Mouse (Mus musculus) R1 (cell line): ENCODE data around the gene Rxfp3.

Experiments
- DNase-seq: peaks from one replicate; pipeline ENCODE4 v3.0.0-alpha.2; 2018; ENCODE audit warnings: low read depth, low spot score

Gene Rxfp3

DNA sequence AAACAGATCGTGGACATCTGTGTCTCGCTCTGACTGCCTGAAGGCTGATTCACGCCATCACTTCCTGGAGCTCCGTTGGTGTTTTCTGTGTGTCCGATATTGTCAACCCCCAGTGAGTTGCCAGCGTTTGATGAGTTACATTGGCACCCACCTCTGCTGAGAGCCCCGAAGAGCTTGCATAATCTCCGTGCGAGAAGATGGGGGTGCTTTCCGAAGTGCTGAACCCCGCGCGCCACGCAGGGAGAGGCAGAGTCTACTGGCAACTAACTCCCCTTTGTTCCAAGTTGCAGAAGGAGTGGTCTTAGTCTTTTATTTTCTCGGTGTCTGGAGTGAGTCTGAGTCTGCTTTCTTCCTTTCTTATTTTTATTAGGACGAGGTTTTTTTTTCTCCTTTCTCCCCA lies at the start of gene Rxfp3:
TSS of gene Rxfp3 (minus strand) at position 281 of the 400 bp plus-strand sequence.
- DNase-seq = peak; percentile 59

DNA sequence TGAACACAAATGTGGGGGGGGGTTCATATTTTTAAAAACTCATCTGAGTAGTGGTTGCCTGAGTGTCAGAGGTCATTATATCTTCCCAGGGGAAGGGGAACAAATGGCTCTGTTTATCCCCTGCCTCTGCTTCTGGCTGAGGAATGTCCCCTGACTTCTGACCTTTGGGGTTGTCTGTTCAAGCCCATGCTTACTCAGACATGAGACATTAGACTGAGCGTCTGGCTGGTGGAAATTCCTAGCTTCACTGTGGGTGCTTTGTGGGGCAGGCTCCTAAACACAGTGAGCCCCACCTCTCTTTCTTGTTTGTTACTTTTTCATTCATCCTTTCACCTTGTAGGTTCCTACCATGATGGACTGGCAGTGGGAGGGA lies 47.2 kb upstream of the Rxfp3 start:
- DNase-seq = no peak

DNA sequence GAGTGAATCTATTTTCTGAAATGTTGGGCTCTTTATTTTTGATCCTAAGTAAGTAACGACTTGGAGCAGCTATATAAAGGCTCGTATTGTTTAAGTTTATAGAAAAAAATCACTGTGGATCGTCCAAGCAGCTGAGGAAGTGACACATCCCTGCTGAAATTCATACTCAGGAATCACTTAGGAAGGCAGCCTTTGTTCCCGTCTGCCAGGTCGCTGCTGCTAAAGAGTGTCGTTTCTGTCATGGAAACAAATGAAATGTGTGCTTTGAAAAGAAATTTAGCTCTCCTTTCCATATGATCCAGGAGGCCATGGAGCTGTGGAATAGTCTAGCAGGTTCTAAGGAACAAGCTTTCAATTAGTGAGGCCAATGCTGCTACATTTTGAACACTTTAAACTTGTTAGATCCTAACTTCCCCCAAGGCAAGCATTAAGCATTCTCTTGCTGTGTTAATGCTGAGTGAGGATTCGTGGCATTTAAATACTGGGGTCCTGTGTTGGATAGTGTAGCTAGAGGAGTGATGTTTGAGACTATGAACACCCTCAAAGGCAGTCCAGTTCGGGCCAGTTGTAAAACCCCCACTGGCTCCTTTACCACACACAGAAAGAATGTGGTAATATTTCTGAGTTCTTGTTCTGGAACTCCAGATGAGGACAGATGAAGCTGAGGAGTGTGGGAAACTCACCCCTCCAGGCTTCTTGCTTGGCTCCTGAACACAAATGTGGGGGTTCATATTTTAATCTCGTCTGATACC lies 46.6 kb upstream of the Rxfp3 start:
- DNase-seq = no peak

DNA sequence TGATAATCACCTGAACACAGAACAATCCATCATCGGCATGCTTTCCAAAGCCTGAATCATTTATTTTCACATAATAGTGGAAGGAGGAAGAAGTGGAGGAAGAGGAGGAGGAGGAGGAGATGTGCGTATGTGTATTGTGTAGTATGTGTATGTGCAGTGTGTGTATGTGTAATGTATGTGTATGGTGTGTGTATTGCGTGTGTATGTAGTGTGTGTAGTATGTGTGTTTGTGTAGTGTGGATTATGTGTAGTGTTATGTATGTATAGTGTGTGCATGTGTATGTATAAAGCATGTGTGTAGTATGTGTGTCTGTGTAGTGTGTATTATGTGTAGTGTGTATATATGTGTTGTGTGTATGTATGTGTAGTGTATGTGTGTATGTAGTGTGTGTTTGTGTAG lies 45.9 kb upstream of the Rxfp3 start:
- no peak for DNase-seq

DNA sequence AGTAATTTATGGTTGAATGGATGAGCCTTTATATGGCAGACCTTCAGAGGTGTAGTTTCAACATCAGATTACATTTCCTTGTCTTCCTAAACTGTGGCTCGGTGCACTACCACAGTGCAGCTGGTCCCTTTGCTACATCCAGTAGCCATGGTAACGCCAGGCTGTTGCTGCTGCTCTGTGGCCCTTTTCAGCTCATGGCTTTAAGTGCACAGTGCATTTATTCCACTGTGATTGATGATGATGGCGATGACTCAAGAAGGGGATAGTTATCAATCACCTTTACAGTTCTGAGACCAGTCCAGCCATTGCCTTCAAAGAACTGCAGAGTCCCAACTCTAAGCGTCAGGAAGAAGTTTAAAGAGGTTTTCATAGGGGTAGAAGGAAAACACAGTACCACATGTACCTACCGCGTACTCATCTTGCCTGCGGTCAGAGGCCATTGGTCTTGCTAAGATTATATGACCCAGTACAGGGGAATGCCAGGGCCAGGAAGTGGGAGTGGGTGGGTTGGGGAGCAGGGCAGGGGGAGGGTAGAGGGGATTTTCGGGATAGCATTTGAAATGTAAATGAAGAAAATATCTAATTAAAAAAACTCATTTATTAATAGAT lies 45.3 kb upstream of the Rxfp3 start:
- no peak for DNase-seq

DNA sequence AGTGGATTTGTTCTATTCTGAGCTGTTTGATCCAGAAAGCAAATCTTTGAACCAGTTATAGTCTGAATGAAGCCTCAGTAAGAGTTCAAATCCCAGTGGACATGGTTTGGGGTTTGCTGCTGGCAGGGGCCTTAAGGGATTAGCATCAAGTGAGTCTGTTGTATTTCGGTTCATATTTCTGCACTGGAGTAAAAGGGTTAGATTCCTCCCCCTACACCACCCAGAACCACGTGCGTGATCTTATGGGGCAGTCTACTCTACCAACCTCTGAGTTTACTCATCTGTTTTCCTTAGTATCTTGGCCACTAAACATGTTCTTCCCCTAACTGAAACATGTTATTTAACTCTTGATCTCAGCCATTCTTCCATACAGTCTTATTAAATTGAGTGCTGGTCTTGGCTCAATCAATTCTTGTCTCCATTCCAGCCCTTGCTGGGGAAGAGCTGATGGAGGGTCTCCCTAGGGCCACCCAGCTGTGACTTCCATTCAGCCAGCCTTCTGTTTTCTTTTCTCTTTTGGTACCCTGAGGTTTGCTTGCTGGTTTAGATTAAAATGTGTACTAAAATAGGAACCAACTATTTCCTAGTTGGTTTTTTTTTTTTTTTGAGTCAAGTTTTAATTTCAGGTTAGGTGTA lies 38.1 kb upstream of the Rxfp3 start:
- no peak for DNase-seq

DNA sequence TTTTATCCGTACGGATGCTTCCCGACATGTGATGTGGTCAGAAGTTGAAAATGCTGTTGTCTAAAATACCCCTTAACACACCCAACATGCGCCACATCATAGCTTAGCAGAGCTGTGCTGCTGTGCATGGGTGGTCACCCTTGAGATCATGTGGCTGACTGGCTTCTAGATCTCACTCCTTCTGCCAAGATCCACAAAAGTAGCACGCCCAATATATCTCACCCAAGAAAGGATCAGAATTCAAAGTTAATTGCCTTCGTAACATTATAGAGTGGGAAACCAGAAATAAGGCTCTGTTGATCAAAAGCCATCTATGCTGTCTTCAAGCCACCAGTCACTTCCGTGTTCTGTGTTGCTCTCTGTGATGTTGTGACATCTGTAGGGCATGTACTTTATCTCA lies 30.1 kb upstream of the Rxfp3 start:
- DNase-seq = no peak

DNA sequence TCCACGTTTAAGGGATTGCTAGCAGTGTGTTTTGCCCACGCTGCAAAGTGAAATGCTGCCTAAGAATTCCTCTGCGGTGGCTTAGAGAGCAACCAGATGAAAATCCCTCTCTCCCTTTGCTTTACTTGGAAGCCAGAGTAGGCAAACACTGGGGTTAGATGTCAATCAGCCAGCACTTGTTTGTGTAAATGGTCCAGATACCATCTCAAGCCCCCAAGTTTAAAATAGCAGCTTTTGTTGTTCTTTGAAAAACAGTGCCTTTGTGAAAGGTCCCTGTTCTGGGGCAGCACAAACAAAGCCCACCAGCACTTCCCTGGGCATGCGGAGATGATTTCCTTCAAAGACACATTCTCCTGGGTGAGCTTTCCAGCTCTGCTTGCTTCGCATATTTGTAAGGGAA lies 28.5 kb upstream of the Rxfp3 start:
- DNase-seq = no peak

DNA sequence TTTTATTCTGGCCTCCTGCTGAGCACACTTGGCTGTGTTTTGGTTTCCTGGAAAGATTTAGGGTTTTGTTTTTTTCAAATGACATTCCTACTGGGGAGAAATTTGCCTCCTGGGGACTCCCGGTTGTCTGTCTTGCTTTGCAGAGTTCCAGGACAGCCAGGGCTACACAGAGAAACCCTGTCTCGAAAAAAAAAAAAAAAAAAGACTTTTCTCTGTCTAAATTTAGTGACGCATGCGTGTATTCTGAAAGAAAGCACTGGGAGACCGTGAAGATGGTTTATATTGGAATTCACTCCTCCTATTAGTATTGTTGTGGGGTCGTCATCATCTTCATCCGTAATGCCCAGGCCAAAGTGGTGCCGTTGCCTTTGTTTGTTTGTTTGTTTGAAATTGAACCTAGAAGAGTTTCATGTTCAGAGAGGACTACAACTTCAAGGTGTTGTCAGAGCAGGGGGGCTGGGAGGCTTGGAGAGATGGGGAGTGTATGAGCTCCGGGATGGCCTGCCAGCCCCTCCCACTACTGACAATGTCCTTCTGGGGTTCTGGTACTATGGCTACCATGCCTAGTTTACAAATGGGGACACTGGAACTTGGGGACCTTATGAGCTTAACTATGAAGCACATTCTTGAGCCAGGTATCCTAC lies 27.9 kb upstream of the Rxfp3 start:
- no peak for DNase-seq

DNA sequence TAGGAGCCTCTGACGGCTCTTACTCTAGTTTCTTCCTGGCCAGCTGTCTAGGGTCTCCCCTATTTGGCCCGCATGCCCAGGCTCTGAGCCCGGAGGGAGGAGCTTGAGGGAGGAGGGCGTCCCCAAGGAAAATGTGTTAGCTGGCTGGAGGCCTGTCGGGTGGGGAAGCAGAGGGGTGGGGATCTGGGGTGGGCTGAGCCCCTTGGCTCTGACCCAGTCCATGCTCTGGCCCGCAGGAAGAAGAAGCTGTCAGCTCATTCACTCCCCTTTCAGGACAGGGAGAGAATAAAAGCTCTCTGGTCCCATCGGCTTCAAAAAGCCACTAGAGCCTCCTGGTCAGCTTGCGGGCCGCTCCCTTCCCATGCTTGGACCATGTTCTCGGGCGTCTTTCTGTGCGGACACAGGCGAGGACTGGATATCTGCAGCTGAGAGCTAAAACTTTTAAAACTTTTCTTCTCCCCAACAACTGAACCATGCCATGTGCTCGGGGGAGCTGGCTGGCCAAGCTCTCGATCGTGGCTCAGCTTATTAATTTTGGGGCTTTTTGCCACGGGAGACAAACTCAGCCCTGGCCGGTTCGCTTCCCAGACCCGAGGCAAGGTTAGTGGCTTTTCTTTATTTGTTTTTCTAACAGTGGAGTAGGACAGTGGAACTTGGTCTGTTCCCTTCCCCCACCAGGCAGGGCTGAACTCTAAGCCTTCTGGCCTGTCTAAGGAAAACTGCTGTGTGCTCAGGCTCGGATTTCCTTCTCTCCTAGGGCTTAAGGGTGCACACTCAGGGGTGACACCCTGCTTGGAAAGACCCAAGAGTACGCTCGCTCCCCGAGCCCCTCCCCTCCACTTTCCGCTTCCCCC lies 27.0 kb upstream of the Rxfp3 start, which contains the start of gene Adamts12:
TSS of gene Adamts12 (plus strand) at position 233 of the 854 bp plus-strand sequence.
- DNase-seq = peak; percentile 15

DNA sequence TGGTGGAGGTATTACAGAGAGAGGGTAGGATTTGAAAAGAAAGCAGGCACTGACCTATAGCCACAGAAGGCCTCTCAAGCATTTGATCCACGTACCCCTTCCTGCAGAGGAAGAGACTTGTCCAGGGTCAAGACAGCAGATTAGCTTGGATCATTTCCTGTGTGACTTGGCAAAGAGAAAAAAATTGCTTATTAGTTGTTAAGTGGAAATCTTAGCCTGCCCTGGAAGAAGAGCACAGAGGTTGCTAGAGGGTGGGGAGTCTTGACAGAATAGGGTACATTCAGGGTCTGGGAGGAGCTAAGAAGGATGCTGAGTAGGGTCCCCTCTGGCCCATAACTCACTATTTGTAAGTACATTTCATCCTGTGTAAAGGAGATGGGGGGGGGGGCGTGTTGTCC lies 26.4 kb upstream of the Rxfp3 start:
- no peak for DNase-seq

DNA sequence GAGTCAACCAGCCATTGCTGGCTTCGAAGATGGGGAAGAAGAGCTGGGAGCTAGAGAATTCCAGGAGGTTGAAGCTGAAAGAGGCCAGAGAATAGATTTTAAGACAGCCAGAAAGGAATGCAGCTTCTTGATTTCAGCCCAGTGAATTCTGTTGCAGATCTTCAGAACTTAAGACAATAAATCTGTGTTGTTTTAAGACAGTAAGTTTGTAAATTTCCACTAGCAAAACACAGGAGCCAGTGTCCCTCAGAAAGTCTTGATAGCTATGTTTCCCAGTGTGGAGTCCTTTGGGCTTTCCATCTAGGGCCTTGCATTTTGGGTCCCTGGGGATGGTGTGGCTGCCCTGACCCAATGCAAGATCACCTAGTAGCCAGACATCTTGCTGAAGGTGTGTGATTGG lies 25.1 kb upstream of the Rxfp3 start:
- no peak for DNase-seq

DNA sequence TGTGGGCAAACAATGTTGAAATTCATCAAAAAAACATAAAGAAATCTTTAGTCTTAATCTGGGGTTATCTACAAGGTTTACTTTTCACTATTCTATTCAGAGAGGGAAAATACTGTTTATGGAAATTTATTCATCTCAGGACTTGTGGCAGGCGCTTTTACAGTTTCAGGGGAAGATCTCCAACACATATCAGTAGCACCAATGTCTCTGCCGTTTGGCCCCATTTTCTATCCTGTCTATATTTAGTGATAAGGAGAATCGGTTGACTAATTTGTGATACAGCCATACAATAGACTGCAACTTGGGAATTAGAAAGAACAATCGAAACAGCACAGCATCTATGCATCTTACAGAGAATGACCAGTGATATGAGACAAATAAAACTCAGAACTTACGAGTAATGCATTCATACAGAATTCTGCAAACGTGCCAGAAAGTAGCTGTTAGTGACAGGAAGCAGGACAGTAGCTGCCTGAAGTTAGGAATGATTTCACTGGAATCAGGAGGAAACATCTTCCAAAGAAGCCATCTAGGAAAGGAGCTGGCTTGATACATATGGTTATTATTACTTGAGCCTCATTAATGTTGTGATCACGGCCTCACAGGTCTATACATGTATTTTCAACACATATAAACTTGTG lies 16.8 kb upstream of the Rxfp3 start:
- no peak for DNase-seq

DNA sequence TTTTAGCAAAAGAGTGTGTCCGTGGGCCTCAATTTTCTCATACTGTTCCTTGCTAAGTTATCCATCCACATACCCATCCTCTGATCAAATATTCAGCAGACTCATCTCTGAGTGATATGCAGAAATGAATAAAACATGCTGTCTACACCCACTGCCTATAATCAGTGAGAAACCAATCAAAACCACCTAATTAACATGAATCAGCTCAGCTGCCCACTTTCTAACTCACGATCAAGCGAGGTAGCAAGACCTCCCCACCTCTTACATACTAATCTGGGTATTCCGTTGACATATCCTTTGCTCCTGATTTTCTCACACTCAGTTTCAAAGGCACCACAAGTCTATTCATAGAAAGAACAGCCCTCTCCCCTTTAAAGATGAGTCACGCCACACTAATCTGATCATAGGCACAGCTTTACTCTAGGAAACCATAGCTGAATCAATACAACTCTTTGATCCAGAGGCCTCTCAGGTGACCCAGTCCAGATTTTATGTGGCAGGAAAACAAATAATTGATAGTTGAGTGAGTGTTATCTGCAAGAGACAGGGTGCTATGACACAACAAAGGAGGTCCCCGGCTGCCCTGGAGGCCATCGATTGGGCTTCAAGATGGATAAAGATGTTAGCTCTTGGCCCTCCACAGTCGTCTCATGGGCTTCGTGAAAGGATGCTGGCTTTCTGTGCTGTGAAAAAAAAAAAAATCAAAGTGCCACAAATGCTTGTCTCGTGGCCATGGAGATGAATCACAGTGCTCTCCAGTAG lies 16.1 kb upstream of the Rxfp3 start:
- no peak for DNase-seq

DNA sequence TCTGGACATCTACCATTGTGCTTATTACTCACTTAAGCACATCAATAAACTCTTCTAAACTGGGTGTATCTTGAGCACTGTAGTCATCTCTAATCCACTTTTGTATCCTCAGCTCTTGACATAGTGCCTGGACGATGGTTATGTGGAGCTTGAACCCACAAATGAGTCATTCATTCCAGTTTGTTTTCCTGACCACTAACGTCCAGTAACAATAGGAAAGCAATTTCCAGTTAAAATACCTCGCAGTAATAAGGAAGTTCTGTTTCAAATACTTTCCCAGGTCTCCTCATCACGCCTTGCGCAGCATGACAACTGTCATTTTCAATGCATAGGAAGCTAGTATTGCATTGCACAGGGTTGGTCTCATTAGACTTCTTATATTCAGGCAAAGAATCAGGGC lies 5.0 kb upstream of the Rxfp3 start:
- DNase-seq = no peak

DNA sequence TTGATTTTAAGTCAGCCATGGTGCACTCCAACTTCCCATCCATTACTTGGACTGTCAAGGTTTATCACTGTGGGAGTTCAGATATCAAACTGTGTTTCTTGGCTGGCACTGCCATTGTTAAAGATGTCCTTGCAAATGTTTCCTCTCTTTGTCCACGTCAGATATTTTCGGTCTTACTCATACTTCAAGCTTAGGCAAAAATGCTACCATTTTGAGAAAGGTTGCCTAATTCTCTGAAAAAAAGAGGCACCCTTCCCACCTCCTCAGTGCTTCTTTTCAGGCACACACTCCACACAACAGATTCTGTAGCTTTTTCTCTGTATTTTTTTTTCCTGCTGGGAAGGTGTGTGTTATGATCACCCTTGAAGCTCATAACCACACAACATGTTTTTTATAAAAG lies 3.4 kb upstream of the Rxfp3 start:
- no peak for DNase-seq

DNA sequence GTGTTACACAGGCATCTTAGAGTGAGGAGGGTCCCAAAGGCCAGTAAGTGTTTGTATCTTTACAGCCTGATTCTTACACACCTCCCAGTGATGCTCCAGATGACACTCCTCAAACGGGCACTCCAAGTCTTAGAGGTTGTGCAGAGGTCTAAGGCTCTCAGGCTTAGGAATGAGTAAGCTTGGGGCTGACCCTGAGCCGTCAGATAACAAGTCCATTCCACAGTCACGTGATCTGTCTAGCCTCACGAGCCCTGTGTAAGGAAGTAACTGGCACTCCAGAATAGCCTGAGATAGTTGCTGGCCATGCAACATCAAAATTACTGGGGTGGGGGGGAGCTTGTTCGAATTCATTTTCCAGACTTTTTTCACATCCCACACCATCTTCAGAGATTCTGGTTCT lies 2.3 kb upstream of the Rxfp3 start:
- DNase-seq = no peak

DNA sequence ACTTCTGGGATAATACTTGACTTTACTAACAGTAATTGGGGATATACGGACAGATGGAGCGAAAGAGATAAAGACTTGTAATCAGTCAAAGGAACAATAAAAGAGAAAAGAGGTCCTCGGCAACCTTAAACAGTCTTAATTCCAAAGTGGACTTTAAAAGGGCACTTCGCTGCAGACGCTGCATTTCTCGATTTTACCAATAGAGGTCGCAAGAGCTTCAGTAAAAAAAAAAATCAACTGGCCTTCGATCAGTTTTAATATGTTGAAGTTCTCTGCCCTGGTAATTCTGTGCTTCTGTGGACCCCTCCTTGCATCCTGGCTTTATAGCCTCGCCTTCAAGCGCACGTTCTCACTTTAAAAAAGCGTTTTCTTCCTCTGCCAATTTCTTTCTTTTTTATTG lies 685 bp upstream of the Rxfp3 start:
- peak; percentile 38 for DNase-seq

DNA sequence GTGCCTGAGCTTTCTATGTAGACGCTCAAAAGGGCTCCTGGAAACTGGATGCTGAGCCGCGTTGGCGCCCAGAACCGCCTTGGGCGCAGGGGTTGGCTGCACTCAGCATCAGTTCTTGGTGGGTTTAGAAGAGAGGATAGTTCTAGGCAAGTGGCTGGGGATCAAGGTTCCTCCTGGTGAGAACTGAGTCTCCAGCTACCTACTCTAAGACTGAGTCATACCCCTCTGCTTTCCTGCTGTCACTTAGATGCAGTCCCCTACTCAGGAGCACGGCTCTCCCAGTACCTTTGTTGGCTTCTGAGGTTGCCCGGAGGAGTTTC lies 455 bp downstream of the Rxfp3 start:
- DNase-seq = no peak

DNA sequence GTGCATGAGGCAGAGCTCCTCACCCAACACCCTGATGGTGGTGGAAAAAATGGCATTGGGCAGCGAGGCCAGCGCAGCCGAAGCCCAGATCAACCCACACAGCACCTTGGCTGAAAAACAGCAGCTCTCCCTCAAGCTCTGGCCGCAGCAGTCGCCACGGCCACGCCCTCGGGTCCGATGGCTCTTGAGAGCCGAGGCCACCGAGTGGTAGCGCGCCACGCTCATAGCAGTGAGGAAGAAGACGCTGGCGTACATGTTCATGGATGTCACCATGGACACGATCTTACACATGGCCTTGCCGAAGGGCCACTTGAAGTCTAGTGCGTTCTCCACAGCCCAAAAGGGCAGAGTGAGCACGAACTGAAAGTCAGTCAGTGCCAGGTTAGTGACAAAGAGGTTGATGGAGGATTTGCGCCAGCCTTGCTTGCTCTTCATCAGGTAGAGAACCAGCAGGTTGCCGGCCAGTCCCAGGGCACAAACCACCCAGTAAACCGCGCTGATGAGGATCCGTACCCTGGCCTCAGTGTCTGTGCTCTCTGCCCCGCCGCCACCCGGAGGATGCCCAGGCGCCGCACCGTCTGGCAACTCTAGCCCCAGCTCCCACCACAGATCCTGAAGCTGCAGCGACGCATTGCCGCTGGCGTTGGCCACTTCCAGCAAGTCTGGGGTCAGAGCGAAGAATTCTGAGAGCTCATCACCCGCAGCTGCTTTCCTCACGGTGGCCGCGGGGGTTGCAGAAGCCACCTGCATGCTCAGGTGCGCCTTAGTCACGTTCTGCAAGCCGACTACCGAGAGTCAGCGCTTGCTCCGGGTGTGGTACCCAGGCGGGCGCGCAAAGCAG lies 1.0 kb downstream of the Rxfp3 start:
- peak; percentile 25 for DNase-seq
